Mouse (Mus musculus): ENCODE measurements around the gene Camsap2. TPM values are rescaled to one million over a fixed set of nuclear protein-coding genes. Genes with fewer than 3 reads are reported as not detected.

Gene Camsap2
- polyA plus RNA-seq, 1 experiment from 2014 or later = 5.6 TPM

- H3K27ac ChIP-seq (ENCODE audit: low read length) = no peak overlapping the region
- H3K9ac ChIP-seq (ENCODE audit: low read length) = no peak overlapping the region
- H3K27me3 ChIP-seq (ENCODE audit: control insufficient read depth, insufficient read depth, low read length) = no peaks in the 10 kb centered on the region
- H3K9me3 ChIP-seq (replicated peaks; ENCODE audit: control insufficient read depth, low read length) = no peaks in the 10 kb centered on the region
- 82% methylated on average over 7 of the region's 7 CpGs for WGBS
- H3K36me3 ChIP-seq (ENCODE audit: control insufficient read depth, insufficient read depth) = no peaks in the 10 kb centered on the region
- no peak overlapping the region for H3K4me2 ChIP-seq (ENCODE audit: low read depth, low read length)
- H3K4me3 ChIP-seq (ENCODE audit: low read length) = no peak overlapping the region
- no peaks in the 10 kb centered on the region for H3K4me1 ChIP-seq (ENCODE audit: control insufficient read depth, insufficient read depth, low read length)
- ATAC-seq (replicated peaks; ENCODE audit: extremely low read depth, insufficient read depth, low FRiP score) = no peak
Observed at GRCm38 (mm10) chr1:136241801-136242200, 104.1 kb downstream of the Camsap2 start.

- Histone ChIP-seq H3K9ac (ENCODE audit: low read length) (no peak overlapping the region), H3K4me2 (ENCODE audit: low read depth, low read length) (no peak overlapping the region), H3K9me3 (replicated peaks; ENCODE audit: control insufficient read depth, low read length) (no peaks in the 10 kb centered on the region), H3K27ac (ENCODE audit: low read length) (no peak overlapping the region), H3K4me3 (ENCODE audit: low read length) (no peak overlapping the region), H3K27me3 (ENCODE audit: control insufficient read depth, insufficient read depth, low read length) (peaks cover 4% of the 10 kb centered on the region; the same call in 1 of the 2 replicates), H3K4me1 (ENCODE audit: control insufficient read depth, insufficient read depth, low read length) (no peaks in the 10 kb centered on the region), H3K36me3 (ENCODE audit: control insufficient read depth, insufficient read depth) (no peaks in the 10 kb centered on the region)
- ATAC-seq (replicated peaks; ENCODE audit: extremely low read depth, insufficient read depth, low FRiP score) = no peak
- 72% methylated on average over 4 of the region's 4 CpGs for WGBS
Observed at GRCm38 (mm10) chr1:136238495-136238894, 107.4 kb downstream of the Camsap2 start.

- Histone ChIP-seq H3K27me3 (ENCODE audit: control insufficient read depth, insufficient read depth, low read length) (peaks cover 19% of the 10 kb centered on the region), H3K27ac (ENCODE audit: low read length) (no peak overlapping the region)
- no peak; the same call in 1 of the 2 replicates for ATAC-seq (replicated peaks; ENCODE audit: extremely low read depth, insufficient read depth, low FRiP score)
Observed at GRCm38 (mm10) chr1:136234595-136235092, 111.3 kb downstream of the Camsap2 start.

GRCm38 (mm10) chr1:136233892-136234594 lies 111.9 kb downstream of the Camsap2 start, which contains the start of gene Inava:
TSS of gene Inava (minus strand) at chr1:136234264.
- Histone ChIP-seq H3K4me2 (ENCODE audit: low read depth, low read length) (peak within 1 kb of the TSS; percentile 78), H3K4me1 (ENCODE audit: control insufficient read depth, insufficient read depth, low read length) (no peaks in the 10 kb centered on the region), H3K9me3 (replicated peaks; ENCODE audit: control insufficient read depth, low read length) (no peaks in the 10 kb centered on the region), H3K36me3 (ENCODE audit: control insufficient read depth, insufficient read depth) (no peaks in the 10 kb centered on the region), H3K4me3 (ENCODE audit: low read length) (peak within 1 kb of the TSS; percentile 59), H3K9ac (ENCODE audit: low read length) (peak within 1 kb of the TSS; percentile 44), H3K27me3 (ENCODE audit: control insufficient read depth, insufficient read depth, low read length) (peaks cover 19% of the 10 kb centered on the region), H3K27ac (ENCODE audit: low read length) (no peak within 1 kb of the TSS)
- WGBS = under 1% methylated on average over 51 of the region's 51 CpGs
- peak; percentile 57 for ATAC-seq (replicated peaks; ENCODE audit: extremely low read depth, insufficient read depth, low FRiP score)

More at GRCm38 (mm10) chr1:136234595-136235092, 111.3 kb downstream of the Camsap2 start:
- Histone ChIP-seq H3K4me1 (ENCODE audit: control insufficient read depth, insufficient read depth, low read length) (no peaks in the 10 kb centered on the region), H3K36me3 (ENCODE audit: control insufficient read depth, insufficient read depth) (no peaks in the 10 kb centered on the region), H3K9me3 (replicated peaks; ENCODE audit: control insufficient read depth, low read length) (no peaks in the 10 kb centered on the region), H3K4me2 (ENCODE audit: low read depth, low read length) (peak overlapping the region; percentile 78), H3K4me3 (ENCODE audit: low read length) (peak overlapping the region; percentile 59), H3K9ac (ENCODE audit: low read length) (peak overlapping the region; percentile 44)
- 3% methylated on average over 9 of the region's 9 CpGs for WGBS

GRCm38 (mm10) chr1:136232986-136233790 lies 112.7 kb downstream of the Camsap2 start:
- H3K9me3 ChIP-seq (replicated peaks; ENCODE audit: control insufficient read depth, low read length) = no peaks in the 10 kb centered on the region
- ATAC-seq (replicated peaks; ENCODE audit: extremely low read depth, insufficient read depth, low FRiP score) = no peak
- WGBS = 4% methylated on average over 23 of the region's 23 CpGs
- no peaks in the 10 kb centered on the region for H3K36me3 ChIP-seq (ENCODE audit: control insufficient read depth, insufficient read depth)
- H3K4me3 ChIP-seq (ENCODE audit: low read length) = peak overlapping the region; percentile 59
- peak overlapping the region; percentile 78 for H3K4me2 ChIP-seq (ENCODE audit: low read depth, low read length)
- H3K4me1 ChIP-seq (ENCODE audit: control insufficient read depth, insufficient read depth, low read length) = 0 out of 2 replicates have a peak, but pooled peaks cover 4% of the 10 kb centered on the region
- H3K27me3 ChIP-seq (ENCODE audit: control insufficient read depth, insufficient read depth, low read length) = peaks cover 19% of the 10 kb centered on the region
- no peak overlapping the region for H3K27ac ChIP-seq (ENCODE audit: low read length)
- no peak overlapping the region for H3K9ac ChIP-seq (ENCODE audit: low read length)

GRCm38 (mm10) chr1:136232285-136232926 lies 113.5 kb downstream of the Camsap2 start:
- no peak overlapping the region for H3K27ac ChIP-seq (ENCODE audit: low read length)
- 13% methylated on average over 9 of the region's 9 CpGs for WGBS
- H3K4me2 ChIP-seq (ENCODE audit: low read depth, low read length) = peak overlapping the region; percentile 78
- H3K4me1 ChIP-seq (ENCODE audit: control insufficient read depth, insufficient read depth, low read length) = peaks cover 6% of the 10 kb centered on the region; the same call in 1 of the 2 replicates
- peaks cover 19% of the 10 kb centered on the region for H3K27me3 ChIP-seq (ENCODE audit: control insufficient read depth, insufficient read depth, low read length)
- no peaks in the 10 kb centered on the region for H3K9me3 ChIP-seq (replicated peaks; ENCODE audit: control insufficient read depth, low read length)
- no peak for ATAC-seq (replicated peaks; ENCODE audit: extremely low read depth, insufficient read depth, low FRiP score)
- H3K4me3 ChIP-seq (ENCODE audit: low read length) = peak overlapping the region; percentile 59
- no peak overlapping the region for H3K9ac ChIP-seq (ENCODE audit: low read length)
- no peaks in the 10 kb centered on the region for H3K36me3 ChIP-seq (ENCODE audit: control insufficient read depth, insufficient read depth)

GRCm38 (mm10) chr1:136231596-136231995 lies 114.3 kb downstream of the Camsap2 start:
- Histone ChIP-seq H3K9me3 (replicated peaks; ENCODE audit: control insufficient read depth, low read length) (no peaks in the 10 kb centered on the region), H3K4me1 (ENCODE audit: control insufficient read depth, insufficient read depth, low read length) (peaks cover 6% of the 10 kb centered on the region; the same call in 1 of the 2 replicates), H3K4me3 (ENCODE audit: low read length) (0 out of 2 replicates have a peak overlapping the region, but pooled peaks have one; percentile 4), H3K27ac (ENCODE audit: low read length) (no peak overlapping the region), H3K4me2 (ENCODE audit: low read depth, low read length) (peak overlapping the region; percentile 29), H3K27me3 (ENCODE audit: control insufficient read depth, insufficient read depth, low read length) (peaks cover 19% of the 10 kb centered on the region), H3K36me3 (ENCODE audit: control insufficient read depth, insufficient read depth) (no peaks in the 10 kb centered on the region), H3K9ac (ENCODE audit: low read length) (no peak overlapping the region)
- ATAC-seq (replicated peaks; ENCODE audit: extremely low read depth, insufficient read depth, low FRiP score) = no peak
- WGBS = 17% methylated on average over 6 of the region's 6 CpGs

- no peak overlapping the region for H3K27ac ChIP-seq (ENCODE audit: low read length)
- ATAC-seq (replicated peaks; ENCODE audit: extremely low read depth, insufficient read depth, low FRiP score) = no peak
- no peak overlapping the region for H3K9ac ChIP-seq (ENCODE audit: low read length)
- WGBS = 65% methylated on average over 11 of the region's 11 CpGs
- H3K27me3 ChIP-seq (ENCODE audit: control insufficient read depth, insufficient read depth, low read length) = peaks cover 21% of the 10 kb centered on the region
- no peak overlapping the region for H3K4me3 ChIP-seq (ENCODE audit: low read length)
- peak overlapping the region; percentile 4; the same call in 1 of the 2 replicates for H3K4me2 ChIP-seq (ENCODE audit: low read depth, low read length)
- H3K9me3 ChIP-seq (replicated peaks; ENCODE audit: control insufficient read depth, low read length) = no peaks in the 10 kb centered on the region
- H3K4me1 ChIP-seq (ENCODE audit: control insufficient read depth, insufficient read depth, low read length) = peaks cover 6% of the 10 kb centered on the region; the same call in 1 of the 2 replicates
- no peaks in the 10 kb centered on the region for H3K36me3 ChIP-seq (ENCODE audit: control insufficient read depth, insufficient read depth)
Observed at GRCm38 (mm10) chr1:136230201-136230600, 115.7 kb downstream of the Camsap2 start.

All from heart, embryonic 16.5 days (tissue).